Mouse (Mus musculus): Measurements from ENCODE around the gene Aifm1. TPM values are rescaled to one million over a fixed set of nuclear protein-coding genes. Genes with fewer than 3 reads are reported as not detected.

The Aifm1 gene
- polyA plus RNA-seq, 1 experiment: 29.5 TPM

GRCm38 (mm10) chrX:48435477-48435900, 77.9 kb downstream of the Aifm1 start:
- TF ChIP-seq CTCF (IDR thresholded peaks at IDR 0.05; ENCODE audit: borderline replicate concordance, extremely low read depth, insufficient read depth, insufficient read length) (no peak), POLR2A (IDR thresholded peaks at IDR 0.05; ENCODE audit: borderline replicate concordance, extremely low read depth, insufficient read depth, insufficient read length, poor library complexity, severe bottlenecking) (no peak)
- no peak for DNase-seq (ENCODE audit: low read depth)

- no peak for TF ChIP-seq POLR2A (IDR thresholded peaks at IDR 0.05; ENCODE audit: borderline replicate concordance, extremely low read depth, insufficient read depth, insufficient read length, poor library complexity, severe bottlenecking)
- no peak for TF ChIP-seq CTCF (IDR thresholded peaks at IDR 0.05; ENCODE audit: borderline replicate concordance, extremely low read depth, insufficient read depth, insufficient read length)
These were observed 79.1 kb downstream of the Aifm1 start for GRCm38 (mm10) chrX:48434251-48434650.

DNA sequence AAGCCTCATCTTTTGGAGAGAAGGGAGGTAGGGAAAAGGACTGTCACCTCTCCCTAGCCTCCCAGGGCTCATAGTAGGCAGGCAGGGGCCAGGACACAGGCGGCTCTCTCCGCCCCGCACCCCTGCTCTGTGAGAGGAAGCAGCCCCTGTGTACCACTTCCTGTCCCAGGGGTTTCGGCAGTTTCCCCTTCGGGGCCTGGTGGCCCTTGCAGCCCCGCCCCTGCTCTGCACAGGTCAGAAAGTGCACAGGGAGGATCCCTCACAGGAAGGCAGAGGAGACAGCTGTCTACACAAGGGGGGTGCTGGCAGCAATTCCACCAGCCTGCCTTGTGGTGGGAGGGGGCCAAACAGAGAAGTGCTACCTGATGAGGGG, 79.8 kb downstream of the Aifm1 start:
- TF ChIP-seq CTCF (IDR thresholded peaks at IDR 0.05; ENCODE audit: borderline replicate concordance, extremely low read depth, insufficient read depth, insufficient read length) (no peak), POLR2A (IDR thresholded peaks at IDR 0.05; ENCODE audit: borderline replicate concordance, extremely low read depth, insufficient read depth, insufficient read length, poor library complexity, severe bottlenecking) (no peak)
- no peak for DNase-seq (ENCODE audit: low read depth)

More at GRCm38 (mm10) chrX:48434251-48434650, 79.1 kb downstream of the Aifm1 start:
- DNase-seq (ENCODE audit: low read depth): no peak

GRCm38 (mm10) chrX:48432599-48433526, 80.5 kb downstream of the Aifm1 start:
- no peak for DNase-seq (ENCODE audit: low read depth)
- TF ChIP-seq POLR2A (IDR thresholded peaks at IDR 0.05; ENCODE audit: borderline replicate concordance, extremely low read depth, insufficient read depth, insufficient read length, poor library complexity, severe bottlenecking): no peak
- no peak for TF ChIP-seq CTCF (IDR thresholded peaks at IDR 0.05; ENCODE audit: borderline replicate concordance, extremely low read depth, insufficient read depth, insufficient read length)

DNA sequence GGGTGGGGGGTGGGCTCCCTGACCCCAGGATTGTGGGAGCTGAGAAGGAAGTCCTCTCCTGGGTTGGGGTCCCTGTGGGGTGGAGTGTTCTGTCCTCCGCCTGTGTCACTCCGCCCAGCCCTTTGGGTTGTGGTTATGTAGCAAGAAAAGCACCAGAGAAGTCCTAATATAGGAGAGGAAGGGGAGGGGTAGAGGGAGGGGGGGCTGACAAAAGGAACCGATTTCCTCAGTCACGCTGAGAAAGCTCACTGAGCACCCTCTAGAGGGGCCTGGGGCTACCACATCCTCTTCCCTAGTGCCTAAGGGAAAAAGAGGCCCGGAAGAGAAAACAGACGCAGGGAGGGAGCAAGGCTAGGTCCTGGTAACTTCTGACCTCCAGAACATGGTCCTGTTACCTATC, 83.8 kb downstream of the Aifm1 start:
- no peak for DNase-seq (ENCODE audit: low read depth)
- TF ChIP-seq POLR2A (IDR thresholded peaks at IDR 0.05; ENCODE audit: borderline replicate concordance, extremely low read depth, insufficient read depth, insufficient read length, poor library complexity, severe bottlenecking): no peak
- no peak for TF ChIP-seq CTCF (IDR thresholded peaks at IDR 0.05; ENCODE audit: borderline replicate concordance, extremely low read depth, insufficient read depth, insufficient read length)

GRCm38 (mm10) chrX:48429100-48429499, 84.3 kb downstream of the Aifm1 start:
- DNase-seq (ENCODE audit: low read depth): no peak
- TF ChIP-seq CTCF (IDR thresholded peaks at IDR 0.05; ENCODE audit: borderline replicate concordance, extremely low read depth, insufficient read depth, insufficient read length) (no peak), POLR2A (IDR thresholded peaks at IDR 0.05; ENCODE audit: borderline replicate concordance, extremely low read depth, insufficient read depth, insufficient read length, poor library complexity, severe bottlenecking) (no peak)

GRCm38 (mm10) chrX:48428642-48429041, 84.7 kb downstream of the Aifm1 start:
- DNase-seq (ENCODE audit: low read depth): no peak
- TF ChIP-seq CTCF (IDR thresholded peaks at IDR 0.05; ENCODE audit: borderline replicate concordance, extremely low read depth, insufficient read depth, insufficient read length) (no peak), POLR2A (IDR thresholded peaks at IDR 0.05; ENCODE audit: borderline replicate concordance, extremely low read depth, insufficient read depth, insufficient read length, poor library complexity, severe bottlenecking) (no peak)

- TF ChIP-seq POLR2A (IDR thresholded peaks at IDR 0.05; ENCODE audit: borderline replicate concordance, extremely low read depth, insufficient read depth, insufficient read length, poor library complexity, severe bottlenecking) (no peak), CTCF (IDR thresholded peaks at IDR 0.05; ENCODE audit: borderline replicate concordance, extremely low read depth, insufficient read depth, insufficient read length) (no peak)
- no peak for DNase-seq (ENCODE audit: low read depth)
These were observed 85.1 kb downstream of the Aifm1 start for GRCm38 (mm10) chrX:48428241-48428640.

GRCm38 (mm10) chrX:48425280-48425679, 88.1 kb downstream of the Aifm1 start:
- DNase-seq (ENCODE audit: low read depth): no peak

More at GRCm38 (mm10) chrX:48425280-48425679, 88.1 kb downstream of the Aifm1 start:
- no peak for TF ChIP-seq POLR2A (IDR thresholded peaks at IDR 0.05; ENCODE audit: borderline replicate concordance, extremely low read depth, insufficient read depth, insufficient read length, poor library complexity, severe bottlenecking)
- TF ChIP-seq CTCF (IDR thresholded peaks at IDR 0.05; ENCODE audit: borderline replicate concordance, extremely low read depth, insufficient read depth, insufficient read length): no peak

Other genes starting within 250 kb of the Aifm1 start
- 5.1 and 11.3 TPM in 2 replicates for gene Bcorl1, start 172.2 kb downstream of the Aifm1 start, polyA plus RNA-seq (2012; rRNA removed)
- gene Elf4, start 50.4 kb downstream of the Aifm1 start, polyA plus RNA-seq (2012; rRNA removed): 2.1 and 2.8 TPM in 2 replicates
- 77.5 and 78.9 TPM in 2 replicates for gene Rab33a, start 5.7 kb upstream of the Aifm1 start, polyA plus RNA-seq (2012; rRNA removed)
- gene Zfp280c, start 80.9 kb upstream of the Aifm1 start, polyA plus RNA-seq (2012; rRNA removed): 36.0 and 45.5 TPM in 2 replicates
- 25.5 and 30.1 TPM in 2 replicates for gene Slc25a14, start 109.8 kb upstream of the Aifm1 start, polyA plus RNA-seq (2012; rRNA removed)
- 0.03 TPM in 1 of 2 replicates, not detected in the other for gene Gpr119, start 160.9 kb upstream of the Aifm1 start, polyA plus RNA-seq (2012; rRNA removed)
- gene Rbmx2, start 181.4 kb upstream of the Aifm1 start, polyA plus RNA-seq (2012; rRNA removed): 11.6 and 11.8 TPM in 2 replicates